ENCODE assay signal across 16 mouse cellular contexts in the genomic region with DNA sequence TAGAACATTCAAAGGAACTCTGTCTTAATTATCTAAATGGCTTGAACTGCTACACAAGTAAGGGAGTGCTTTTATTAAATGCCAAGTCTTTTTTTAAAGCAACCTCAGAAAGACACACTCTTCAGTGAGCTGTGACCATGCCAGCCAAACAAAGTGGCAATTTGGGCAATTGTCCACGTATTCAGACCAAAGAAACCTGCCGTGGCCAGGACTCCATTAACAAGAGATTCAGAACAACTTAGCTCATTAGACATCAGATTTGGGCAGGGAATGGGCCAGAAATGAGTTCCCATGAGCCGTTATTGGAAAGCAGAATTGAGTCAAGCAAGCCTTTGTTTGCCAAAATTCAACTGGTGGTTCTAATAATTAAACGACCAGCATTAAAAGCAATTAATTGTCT.
A peak's percentile ranks its signal among the peaks of the same experiment; 100 is the strongest.
DNase-seq lines count a peak whose midpoint lies in the region; ATAC-seq and TF ChIP-seq lines count a peak whose summit lies in the region.
"Had no signal": no experiment of that assay in that cellular context is flagged by ENCODE, and none has a peak within 500 bp of the region (broad histone marks: within the 10 kb centered on the region; RNA-seq: fewer than 3 reads in every experiment).

No protein-coding gene starts in this region.

- DNase-seq in left cerebral cortex, adult 11 months (ENCODE audit: low spot score), result peak; percentile 25
- no peak for DNase-seq in left cerebral cortex, postnatal 4 days
- DNase-seq in frontal cortex, postnatal 14 days (ENCODE audit: low spot score in 2 of 2), result peak; percentile 8 to 34
- peak; percentile 71 to 77 for DNase-seq in right cerebral cortex, postnatal 10 days (ENCODE audit: low spot score in 2 of 2)
- DNase-seq in gastrocnemius, adult 2 months, result no peak
- DNase-seq: cerebellum, adult 11-12 months; gastrocnemius, postnatal 10 days; lung, postnatal 10 days had no signal

- H3K4me1 ChIP-seq in forebrain, embryonic 12.5 days, result no peaks in the 10 kb centered on the region
- H3K4me1 ChIP-seq in liver, embryonic 12.5 days, result no peaks in the 10 kb centered on the region
- H3K4me1 ChIP-seq: limb, embryonic 10.5 days had no signal

- 39% methylated on average over 4 of the region's 4 CpGs for WGBS in forebrain, embryonic 12.5 days
- 67% methylated on average over 4 of the region's 4 CpGs for WGBS in liver, embryonic 12.5 days (ENCODE audit: insufficient replicate concordance)

- peak; percentile 64; the same call in 1 of the 2 replicates for ATAC-seq in forebrain, embryonic 12.5 days (ENCODE audit: low FRiP score)
- no peak for ATAC-seq in liver, embryonic 12.5 days
- ATAC-seq: activated CD4-positive, CD25-positive, alpha-beta regulatory T cell, adult 4 months had no signal

- intact Hi-C loops in left cerebral cortex, postnatal 4 days (cut with DNase I), result no loop called here
- intact Hi-C loops in gastrocnemius, adult 2 months (cut with DNase I), result no loop called here

- H3K4me2 ChIP-seq in forebrain, embryonic 12.5 days, result no peak overlapping the region
- no peak overlapping the region for H3K4me2 ChIP-seq in liver, embryonic 12.5 days
- H3K4me2 ChIP-seq: midbrain, embryonic 11.5 days had no signal

- H3K27me3 ChIP-seq in forebrain, embryonic 12.5 days, result no peaks in the 10 kb centered on the region
- no peaks in the 10 kb centered on the region for H3K27me3 ChIP-seq in liver, embryonic 12.5 days (replicated peaks)

- H3K9me3 ChIP-seq in forebrain, embryonic 12.5 days, result peaks cover 4% of the 10 kb centered on the region; the same call in 1 of the 2 replicates
- H3K9me3 ChIP-seq in liver, embryonic 12.5 days (replicated peaks), result no peaks in the 10 kb centered on the region
- H3K9me3 ChIP-seq: limb, embryonic 10.5 days had no signal

- TF ChIP-seq CTCF in gastrocnemius, adult 2 months (IDR thresholded peaks at IDR 0.05), result no peak

- H3K36me3 ChIP-seq in forebrain, embryonic 12.5 days (replicated peaks), result no peaks in the 10 kb centered on the region
- H3K36me3 ChIP-seq in liver, embryonic 12.5 days, result no peaks in the 10 kb centered on the region
- H3K36me3 ChIP-seq: limb, embryonic 10.5 days had no signal

- no peak overlapping the region for H3K27ac ChIP-seq in forebrain, embryonic 12.5 days
- no peak overlapping the region for H3K27ac ChIP-seq in gastrocnemius, adult 2 months
- H3K27ac ChIP-seq in liver, embryonic 12.5 days, result no peak overlapping the region
- H3K27ac ChIP-seq: kidney, postnatal 0 days; limb, embryonic 10.5 days; liver, embryonic 14.5 days had no signal

- H3K4me3 ChIP-seq in forebrain, embryonic 12.5 days (replicated peaks), result no peak overlapping the region
- no peak overlapping the region for H3K4me3 ChIP-seq in gastrocnemius, adult 2 months
- no peak overlapping the region for H3K4me3 ChIP-seq in liver, embryonic 12.5 days
- H3K4me3 ChIP-seq: limb, embryonic 10.5 days; myocyte had no signal

- H3K9ac ChIP-seq in forebrain, embryonic 12.5 days, result no peak overlapping the region
- no peak overlapping the region for H3K9ac ChIP-seq in liver, embryonic 12.5 days
- H3K9ac ChIP-seq: liver, embryonic 14.5 days had no signal

Comparison
In these comparisons a context has a peak if more than half of its experiments do, and no peak if none do; other contexts are left out.
1. DNase-seq: peak in left cerebral cortex, adult 11 months (single experiment), frontal cortex, postnatal 14 days (2 of 2) and right cerebral cortex, postnatal 10 days (2 of 2); none in left cerebral cortex, postnatal 4 days (single experiment) and gastrocnemius, adult 2 months (single experiment).